Mouse (Mus musculus) adrenal gland (tissue): ENCODE measurements around the gene Paxip1.

Experiments
- intact Hi-C: fragments of 180-260 bp; cut with DNase I; formaldehyde crosslinking; loops from one replicate; pipeline ENCODE4 v1.15.1; 2025

The Paxip1 gene

GRCm38 (mm10) chr5:27732288-27732868 is 59.1 kb downstream of the Paxip1 start:
- intact Hi-C loops, result no loop called here

GRCm38 (mm10) chr5:27731392-27731791 is 60.1 kb downstream of the Paxip1 start:
- intact Hi-C loops, result no loop called here

- intact Hi-C loops, result no loop called here
Measured at GRCm38 (mm10) chr5:27730666-27731065, 60.8 kb downstream of the Paxip1 start.

GRCm38 (mm10) chr5:27724460-27724859 is 67.0 kb downstream of the Paxip1 start:
- intact Hi-C loops, result no loop called here

GRCm38 (mm10) chr5:27719311-27719710 is 72.2 kb downstream of the Paxip1 start:
- intact Hi-C loops, result no loop called here

GRCm38 (mm10) chr5:27717301-27717700 is 74.2 kb downstream of the Paxip1 start:
- intact Hi-C loops, result no loop called here

- intact Hi-C loops, result no loop called here
Measured at GRCm38 (mm10) chr5:27716026-27716425, 75.5 kb downstream of the Paxip1 start.

- intact Hi-C loops, result no loop called here
Measured at GRCm38 (mm10) chr5:27714356-27714755, 77.1 kb downstream of the Paxip1 start.

- intact Hi-C loops, result no loop called here
Measured at GRCm38 (mm10) chr5:27711461-27712192, 79.9 kb downstream of the Paxip1 start.

GRCm38 (mm10) chr5:27708209-27708608 is 83.3 kb downstream of the Paxip1 start:
- intact Hi-C loops, result no loop called here

- intact Hi-C loops, result no loop called here
Measured at GRCm38 (mm10) chr5:27707283-27707682, 84.2 kb downstream of the Paxip1 start.

GRCm38 (mm10) chr5:27706551-27706950 is 84.9 kb downstream of the Paxip1 start:
- intact Hi-C loops, result no loop called here

GRCm38 (mm10) chr5:27705020-27705419 is 86.5 kb downstream of the Paxip1 start:
- intact Hi-C loops, result no loop called here

- intact Hi-C loops, result no loop called here
Measured at GRCm38 (mm10) chr5:27702482-27702881, 89.0 kb downstream of the Paxip1 start.
